Mouse (Mus musculus) lung, postnatal 0 days (tissue): Measurements from ENCODE around the gene Slc6a1.

Source experiments
- CTCF ChIP-seq: IDR thresholded peaks from 2 replicates; pipeline ENCODE4 v1.5.1; 2016; ENCODE audit warnings: antibody characterized with exemption, mild to moderate bottlenecking
- EP300 ChIP-seq: IDR thresholded peaks from 2 replicates; pipeline ENCODE4 v1.6.1; 2016; ENCODE audit warnings: antibody characterized with exemption, mild to moderate bottlenecking, control low read depth

- no peak for TF ChIP-seq CTCF
- TF ChIP-seq EP300 = no peak
Measured at GRCm38 (mm10) chr6:114283278-114283770, 889 bp downstream of the Slc6a1 start.
